In the genomic region with DNA sequence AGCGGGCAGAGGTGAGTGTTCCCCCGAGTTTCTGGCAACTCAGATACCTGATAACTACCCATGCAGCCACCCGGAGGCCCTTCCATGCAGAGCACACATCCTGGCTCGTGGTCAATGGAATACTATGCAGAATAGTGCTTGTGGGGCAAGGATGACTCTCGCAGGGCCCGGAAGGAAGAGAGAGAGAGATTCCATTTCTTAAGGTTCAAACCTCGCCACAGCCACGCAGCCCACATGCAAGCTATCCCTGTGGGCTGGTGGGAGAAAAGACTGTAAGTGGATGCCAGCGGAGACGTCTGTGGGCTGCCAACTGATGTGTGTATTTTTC, we compare ENCODE assay signal across 8 mouse cellular contexts. TPM values are rescaled to one million over a fixed set of nuclear protein-coding genes. Genes with fewer than 3 reads are reported as not detected.
DNase-seq lines count a peak whose midpoint lies in the region; ATAC-seq and TF ChIP-seq lines count a peak whose summit lies in the region.

No protein-coding gene starts in this region.

- peak overlapping the region; percentile 97 for H3K9ac ChIP-seq in heart, adult 2 months (ENCODE audit: low read depth, low read length)
- H3K9ac ChIP-seq in liver, embryonic 12.5 days = peak overlapping the region; percentile 88

- no peak for TF ChIP-seq POLR2A in heart, adult 2 months (IDR thresholded peaks at IDR 0.05; ENCODE audit: insufficient read depth, low read depth, low read length)
- TF ChIP-seq POLR2A in embryonic fibroblast, embryonic 13.5 days (IDR thresholded peaks at IDR 0.05; ENCODE audit: low read depth, low read length) = 0 out of 2 replicates have a peak, but pooled peaks have one; percentile 17

- no peak for TF ChIP-seq EP300 in heart, adult 2 months (IDR thresholded peaks at IDR 0.05; ENCODE audit: insufficient read depth, low read depth, low read length)

- H3K9me3 ChIP-seq in liver, embryonic 12.5 days (replicated peaks) = no peaks in the 10 kb centered on the region

- H3K36me3 ChIP-seq in heart, adult 2 months (ENCODE audit: control insufficient read depth, insufficient read depth, low read length) = no peaks in the 10 kb centered on the region
- peaks cover 37% of the 10 kb centered on the region for H3K36me3 ChIP-seq in liver, embryonic 12.5 days

- 20% methylated on average over 10 of the region's 10 CpGs for WGBS in heart, adult 2 months
- WGBS in liver, embryonic 12.5 days (ENCODE audit: insufficient replicate concordance) = 20% methylated on average over 10 of the region's 10 CpGs

- ATAC-seq in liver, embryonic 12.5 days = no peak
- no peak for ATAC-seq in megakaryocyte progenitor cell, adult 5-6 weeks (replicated peaks; ENCODE audit: poor library complexity)

- H3K27ac ChIP-seq in heart, adult 2 months = peak overlapping the region; percentile 88
- peak overlapping the region; percentile 55; the same call in 1 of the 2 replicates for H3K27ac ChIP-seq in embryonic fibroblast, embryonic 13.5 days (ENCODE audit: insufficient read depth, low read length)
- H3K27ac ChIP-seq in liver, embryonic 12.5 days = peak overlapping the region; percentile 83

- H3K4me1 ChIP-seq in heart, adult 2 months (ENCODE audit: control insufficient read depth, insufficient read depth, low read length) = peaks cover 8% of the 10 kb centered on the region
- peaks cover 5% of the 10 kb centered on the region; the same call in 1 of the 2 replicates for H3K4me1 ChIP-seq in embryonic fibroblast, embryonic 13.5 days (ENCODE audit: control insufficient read depth, insufficient read depth, low read length)
- H3K4me1 ChIP-seq in liver, embryonic 12.5 days = peaks cover 50% of the 10 kb centered on the region

- no peak for DNase-seq in heart, adult 2 months
- DNase-seq in heart, postnatal 36 days = no peak
- peak; percentile 48 for DNase-seq in 3T3-L1 (ENCODE audit: low read depth, low spot score)
- no peak for DNase-seq in yolk sac, embryonic 10.5 days (ENCODE audit: low spot score)
- no peak for DNase-seq in cerebellum, postnatal 10 days

- TF ChIP-seq CTCF in heart, adult 2 months (IDR thresholded peaks at IDR 0.05) = no peak
- no peak for TF ChIP-seq CTCF in embryonic fibroblast, embryonic 13.5 days (IDR thresholded peaks at IDR 0.05; ENCODE audit: borderline replicate concordance, insufficient read depth, low read length)

- no peaks in the 10 kb centered on the region for H3K79me2 ChIP-seq in heart, adult 2 months (replicated peaks; ENCODE audit: control insufficient read depth, insufficient read depth, low read length)

- intact Hi-C loops in heart, adult 2 months (cut with DNase I) = no loop called here
- intact Hi-C loops in heart, postnatal 36 days (cut with DNase I) = loop anchor here (2.0 kb wide), 1 partner anchor 41 kb away; no protein-coding TSS in a partner anchor

- H3K27me3 ChIP-seq in heart, adult 2 months (ENCODE audit: control insufficient read depth, insufficient read depth, low read length) = no peaks in the 10 kb centered on the region
- H3K27me3 ChIP-seq in liver, embryonic 12.5 days (replicated peaks) = peaks cover 22% of the 10 kb centered on the region

- peak overlapping the region; percentile 94 for H3K4me2 ChIP-seq in liver, embryonic 12.5 days

- H3K4me3 ChIP-seq in heart, adult 2 months = peak overlapping the region; percentile 83
- peak overlapping the region; percentile 61 for H3K4me3 ChIP-seq in embryonic fibroblast, embryonic 13.5 days (ENCODE audit: insufficient read depth, low read length)
- H3K4me3 ChIP-seq in liver, embryonic 12.5 days = peak overlapping the region; percentile 86

RNA-seq across cellular contexts. Expression of gene Thap3, which starts 0.8 kb away (rescaled TPM):
- total RNA-seq in heart, adult 2 months (2021) = 10 to 100 TPM; 12.0 to 13.5 TPM
- polyA plus RNA-seq in heart, adult 2 months (2012; rRNA removed) = 20.8 and 27.6 TPM in 2 replicates
- total RNA-seq in heart, postnatal 36 days (2021) = 10 to 100 TPM; 12.8 to 12.9 TPM
- polyA plus RNA-seq in embryonic fibroblast, embryonic 13.5 days (2011; ENCODE audit: insufficient read length, low read depth, missing spikeins) = 7.4 and 10.8 TPM in 2 replicates
- polyA plus RNA-seq in liver, embryonic 12.5 days (2016; fragmentation: Nextera tagmentation; extraction: Ambion mirVana) = 10.0 and 10.3 TPM in 2 replicates
- 7.2 and 8.0 TPM in 2 replicates for total RNA-seq in megakaryocyte progenitor cell, adult 5-6 weeks (2015)
- 6.1 and 6.4 TPM in 2 replicates for total RNA-seq in megakaryocyte progenitor cell, adult 5-6 weeks (2017)

RNA-seq across cellular contexts. Expression of gene Phf13, which starts 8.1 kb away (rescaled TPM):
- total RNA-seq in heart, adult 2 months (2021) = 1 to 10 TPM; 4.5 to 4.8 TPM
- 3.0 and 3.7 TPM in 2 replicates for polyA plus RNA-seq in heart, adult 2 months (2012; rRNA removed)
- 1 to 10 TPM; 6.4 to 7.0 TPM for total RNA-seq in heart, postnatal 36 days (2021)
- polyA plus RNA-seq in embryonic fibroblast, embryonic 13.5 days (2011; ENCODE audit: insufficient read length, low read depth, missing spikeins) = 21.0 and 23.2 TPM in 2 replicates
- 10.4 and 11.2 TPM in 2 replicates for polyA plus RNA-seq in liver, embryonic 12.5 days (2016; fragmentation: Nextera tagmentation; extraction: Ambion mirVana)
- 2.8 and 4.6 TPM in 2 replicates for total RNA-seq in megakaryocyte progenitor cell, adult 5-6 weeks (2015)
- total RNA-seq in megakaryocyte progenitor cell, adult 5-6 weeks (2017) = 1.0 and 2.7 TPM in 2 replicates

RNA-seq across cellular contexts. Expression of gene Klhl21, which starts 20.6 kb away (rescaled TPM):
- 10 to 100 TPM; 69.9 to 93.5 TPM for total RNA-seq in heart, adult 2 months (2021)
- 50.4 and 56.2 TPM in 2 replicates for polyA plus RNA-seq in heart, adult 2 months (2012; rRNA removed)
- 10 to 100 TPM; 86.2 to 91.5 TPM for total RNA-seq in heart, postnatal 36 days (2021)
- polyA plus RNA-seq in embryonic fibroblast, embryonic 13.5 days (2011; ENCODE audit: insufficient read length, low read depth, missing spikeins) = 10.7 and 13.0 TPM in 2 replicates
- polyA plus RNA-seq in liver, embryonic 12.5 days (2016; fragmentation: Nextera tagmentation; extraction: Ambion mirVana) = 10.9 and 12.0 TPM in 2 replicates
- 3.4 and 3.6 TPM in 2 replicates for total RNA-seq in megakaryocyte progenitor cell, adult 5-6 weeks (2015)
- total RNA-seq in megakaryocyte progenitor cell, adult 5-6 weeks (2017) = 6.6 and 7.9 TPM in 2 replicates

RNA-seq across cellular contexts. Expression of gene Zbtb48, which starts 39.5 kb away (rescaled TPM):
- 1 to 10 TPM; 4.3 to 5.6 TPM for total RNA-seq in heart, adult 2 months (2021)
- 5.0 and 8.8 TPM in 2 replicates for polyA plus RNA-seq in heart, adult 2 months (2012; rRNA removed)
- 1 to 10 TPM; 3.5 to 4.4 TPM for total RNA-seq in heart, postnatal 36 days (2021)
- polyA plus RNA-seq in embryonic fibroblast, embryonic 13.5 days (2011; ENCODE audit: insufficient read length, low read depth, missing spikeins) = 5.7 and 7.5 TPM in 2 replicates
- 11.4 and 12.2 TPM in 2 replicates for polyA plus RNA-seq in liver, embryonic 12.5 days (2016; fragmentation: Nextera tagmentation; extraction: Ambion mirVana)
- total RNA-seq in megakaryocyte progenitor cell, adult 5-6 weeks (2015) = 7.4 and 10.3 TPM in 2 replicates
- 4.8 and 6.6 TPM in 2 replicates for total RNA-seq in megakaryocyte progenitor cell, adult 5-6 weeks (2017)

RNA-seq across cellular contexts. Expression of gene Tas1r1, which starts 50.4 kb away (rescaled TPM):
- total RNA-seq in heart, adult 2 months (2021) = under 1 TPM; 0.08 to 0.11 TPM
- 0.08 TPM in 1 of 2 replicates, not detected in the other for polyA plus RNA-seq in heart, adult 2 months (2012; rRNA removed)
- total RNA-seq in heart, postnatal 36 days (2021) = not detected
- not detected in 2 replicates for polyA plus RNA-seq in embryonic fibroblast, embryonic 13.5 days (2011; ENCODE audit: insufficient read length, low read depth, missing spikeins)
- 0.12 and 0.19 TPM in 2 replicates for polyA plus RNA-seq in liver, embryonic 12.5 days (2016; fragmentation: Nextera tagmentation; extraction: Ambion mirVana)
- 0.71 and 0.91 TPM in 2 replicates for total RNA-seq in megakaryocyte progenitor cell, adult 5-6 weeks (2015)
- 1.2 and 3.2 TPM in 2 replicates for total RNA-seq in megakaryocyte progenitor cell, adult 5-6 weeks (2017)

Comparison
In these comparisons a context has a peak if more than half of its experiments do, and no peak if none do; other contexts are left out.
1. RNA of gene Klhl21, which starts 20.6 kb away (total RNA-seq): 69.9 to 93.5 TPM in heart, adult 2 months and 86.2 to 91.5 TPM in heart, postnatal 36 days; 3.4 to 7.9 TPM in megakaryocyte progenitor cell, adult 5-6 weeks; every median in the first group is over 4 times any median in the second.
2. Peak in every context shown above with its lines, with median percentiles within 50 percentile points of each other: H3K27ac ChIP-seq and H3K4me3 ChIP-seq.